Mouse (Mus musculus): ENCODE results near the gene Unkl.

Gene Unkl

DNA sequence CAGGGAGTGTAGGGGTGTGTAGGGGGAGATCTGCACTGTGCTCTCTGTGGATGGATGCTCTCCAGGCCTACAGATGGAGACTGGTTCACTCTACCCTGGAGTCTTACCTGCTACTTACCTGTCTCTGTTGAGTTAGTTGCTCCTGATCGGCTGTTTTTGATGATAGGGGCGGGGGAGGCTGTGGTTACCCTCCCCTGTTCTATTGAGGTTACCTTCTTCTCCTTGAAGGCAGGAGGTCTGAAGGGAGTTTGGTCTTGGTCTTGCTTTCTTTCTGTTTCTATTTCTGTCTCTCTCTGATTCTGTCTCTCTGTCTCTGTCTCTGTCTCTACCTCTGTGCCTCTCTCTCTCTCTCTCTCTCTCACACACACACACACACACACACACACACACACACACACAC is 66.9 kb downstream of the Unkl start:
- DNase-seq (ENCODE audit: low spot score), result no peak

DNA sequence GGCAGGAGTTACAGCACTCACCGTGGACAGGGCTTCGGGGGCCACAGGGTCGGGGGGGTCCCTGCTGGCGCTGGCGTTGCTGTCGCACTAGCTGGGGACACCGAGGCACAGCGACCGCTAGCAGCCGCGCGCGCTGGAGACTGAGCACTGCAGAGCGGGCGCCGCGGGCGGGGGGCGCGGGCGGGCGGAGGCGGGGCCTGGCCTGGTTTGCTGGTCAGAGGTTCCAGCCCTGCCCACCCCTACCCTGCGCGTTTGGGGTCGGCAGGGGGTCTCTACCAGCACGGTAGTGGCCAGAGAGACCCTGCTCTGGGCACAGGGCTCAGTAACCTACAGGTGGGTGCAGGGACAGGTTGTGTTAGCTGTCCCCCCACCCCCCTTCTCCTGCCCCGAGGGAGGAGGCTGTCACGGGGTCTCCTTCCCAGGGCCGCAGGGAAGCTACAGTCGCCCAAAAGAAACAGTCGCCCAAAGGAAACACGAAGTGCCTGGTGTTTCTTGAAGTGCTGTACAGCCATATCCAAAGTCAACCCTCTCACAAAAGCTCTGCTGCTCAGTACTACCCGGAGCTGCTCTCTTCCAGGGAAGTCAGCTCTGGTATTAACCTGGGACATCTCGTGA is 68.0 kb downstream of the Unkl start, which contains the start of gene Baiap3:
Baiap3 (minus strand) TSS at position 225 of the 615 bp plus-strand sequence.
- DNase-seq (ENCODE audit: low spot score), result no peak

DNA sequence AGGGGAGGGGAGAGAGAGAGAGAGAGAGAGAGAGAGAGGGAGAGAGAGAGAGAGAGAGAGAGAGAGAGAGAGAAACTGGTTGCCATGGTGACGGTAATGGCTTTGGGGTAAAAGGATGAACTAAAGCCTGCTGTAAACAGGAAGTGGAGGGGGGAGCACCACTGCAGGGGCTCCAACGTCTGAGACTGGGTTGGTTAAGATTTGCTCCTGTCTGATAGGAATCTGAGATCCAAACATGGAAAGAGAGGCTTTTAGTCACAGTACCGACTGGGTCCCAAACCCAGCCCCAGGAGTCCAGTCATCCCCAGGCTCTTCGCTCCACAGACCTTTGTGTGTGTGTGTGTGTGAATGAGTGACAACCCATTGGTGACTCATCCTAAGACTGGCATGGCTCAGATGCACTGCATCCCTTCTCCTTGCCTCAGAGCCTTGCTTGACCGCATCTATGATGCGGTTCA is 69.6 kb downstream of the Unkl start:
- DNase-seq (ENCODE audit: low spot score), result no peak

DNA sequence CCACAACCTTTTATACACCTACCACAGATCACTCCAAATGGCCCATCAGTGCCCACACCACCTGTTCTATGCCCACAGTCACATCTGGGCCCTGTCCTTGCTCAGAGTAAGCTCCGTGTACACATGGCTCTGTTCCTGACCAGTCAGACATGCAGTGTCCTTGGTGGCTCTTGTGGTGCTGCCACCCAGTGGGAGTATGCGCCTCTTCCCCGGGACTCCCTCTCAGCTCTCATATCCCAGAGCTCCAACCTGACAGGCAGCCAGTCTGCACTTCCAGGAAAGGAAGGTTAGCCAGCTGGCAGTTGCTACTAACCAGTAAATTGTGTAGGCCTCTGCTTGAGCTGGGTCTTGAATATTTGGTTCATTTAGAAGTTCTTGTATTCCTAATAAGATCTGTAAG is 76.3 kb downstream of the Unkl start:
- DNase-seq (ENCODE audit: low spot score), result no peak

DNA sequence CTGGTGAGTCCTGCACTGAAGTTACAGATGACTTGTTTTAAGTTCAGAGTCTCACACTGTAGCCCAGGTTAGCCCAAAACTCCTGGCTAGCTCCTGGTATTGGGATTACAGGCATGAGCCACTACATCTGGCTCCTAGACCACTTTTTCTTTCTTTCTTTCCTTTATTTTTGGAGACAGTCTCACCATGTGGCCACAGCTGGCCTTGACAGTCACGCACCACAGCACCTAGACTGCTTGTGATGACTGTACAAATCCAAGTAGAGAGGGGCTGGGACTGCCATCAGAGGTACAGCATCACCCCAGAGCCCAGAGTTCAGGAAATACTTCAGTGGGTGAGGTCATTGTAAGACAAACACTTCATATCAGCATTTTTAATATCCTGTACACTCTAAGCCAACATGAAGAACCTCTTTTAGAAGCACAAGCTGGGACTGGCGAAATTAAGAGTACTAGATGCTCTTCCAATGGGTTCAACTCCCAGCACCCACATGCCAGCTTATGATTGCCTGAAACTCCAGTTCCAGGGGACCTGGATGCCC is 82.7 kb downstream of the Unkl start:
- DNase-seq (ENCODE audit: low spot score), result no peak

DNA sequence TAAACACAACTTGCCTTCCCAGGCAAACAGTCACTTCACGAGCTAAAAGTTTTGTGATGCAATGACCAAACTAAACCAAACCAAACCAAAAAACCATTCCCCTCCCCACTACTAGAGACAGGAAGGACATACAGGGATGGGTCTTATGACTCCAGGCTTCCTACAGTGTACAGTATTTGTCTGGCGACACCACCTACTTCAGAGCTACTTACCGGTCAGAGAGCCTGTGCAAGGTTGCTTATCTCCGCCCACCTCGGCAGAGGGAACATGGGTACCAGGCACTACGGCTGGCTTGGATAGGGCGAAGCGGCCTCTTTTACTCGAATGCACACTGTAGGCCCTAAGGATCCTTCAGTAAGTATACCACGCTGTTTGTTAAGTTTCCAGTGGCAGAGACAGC is 84.1 kb downstream of the Unkl start:
- no peak for DNase-seq (ENCODE audit: low spot score)

DNA sequence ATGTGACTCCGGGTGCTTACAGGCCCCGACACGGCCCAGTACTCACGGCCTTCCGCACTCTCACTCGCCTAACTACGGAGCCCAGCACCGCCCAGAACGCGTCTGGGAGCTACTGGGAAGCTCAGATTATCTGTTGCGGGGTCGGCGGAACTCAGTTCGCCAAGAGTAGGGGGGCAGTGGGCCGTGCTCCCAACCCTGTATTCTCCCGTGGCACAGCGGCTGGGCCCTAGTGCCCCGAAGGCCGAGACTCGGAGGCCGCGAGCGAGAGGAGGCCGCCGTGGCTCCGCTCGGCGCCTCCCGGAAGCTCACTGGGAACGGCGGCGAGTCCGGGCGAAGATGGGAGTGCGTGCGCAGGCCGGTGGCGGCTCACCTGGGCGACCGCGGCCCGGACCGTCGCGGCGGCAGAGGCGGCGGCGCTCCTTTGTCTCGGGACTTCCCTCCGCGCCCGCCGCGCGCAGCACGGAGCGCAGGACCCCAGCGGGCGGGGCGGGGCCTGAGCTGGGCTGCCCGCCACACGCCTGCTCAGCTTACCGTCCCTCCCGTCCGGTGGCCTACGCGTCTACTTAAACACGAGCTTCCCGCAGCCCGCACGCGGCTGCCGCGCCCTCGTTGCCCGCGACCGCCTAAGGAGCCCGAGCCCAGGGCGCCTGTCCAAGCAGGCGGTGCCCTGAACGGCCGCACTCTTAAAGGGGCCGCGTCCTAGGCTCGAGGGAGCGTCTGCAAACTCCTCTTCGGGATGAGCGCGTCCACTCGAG is 84.9 kb downstream of the Unkl start:
- DNase-seq (ENCODE audit: low spot score), result peak; percentile 92

DNA sequence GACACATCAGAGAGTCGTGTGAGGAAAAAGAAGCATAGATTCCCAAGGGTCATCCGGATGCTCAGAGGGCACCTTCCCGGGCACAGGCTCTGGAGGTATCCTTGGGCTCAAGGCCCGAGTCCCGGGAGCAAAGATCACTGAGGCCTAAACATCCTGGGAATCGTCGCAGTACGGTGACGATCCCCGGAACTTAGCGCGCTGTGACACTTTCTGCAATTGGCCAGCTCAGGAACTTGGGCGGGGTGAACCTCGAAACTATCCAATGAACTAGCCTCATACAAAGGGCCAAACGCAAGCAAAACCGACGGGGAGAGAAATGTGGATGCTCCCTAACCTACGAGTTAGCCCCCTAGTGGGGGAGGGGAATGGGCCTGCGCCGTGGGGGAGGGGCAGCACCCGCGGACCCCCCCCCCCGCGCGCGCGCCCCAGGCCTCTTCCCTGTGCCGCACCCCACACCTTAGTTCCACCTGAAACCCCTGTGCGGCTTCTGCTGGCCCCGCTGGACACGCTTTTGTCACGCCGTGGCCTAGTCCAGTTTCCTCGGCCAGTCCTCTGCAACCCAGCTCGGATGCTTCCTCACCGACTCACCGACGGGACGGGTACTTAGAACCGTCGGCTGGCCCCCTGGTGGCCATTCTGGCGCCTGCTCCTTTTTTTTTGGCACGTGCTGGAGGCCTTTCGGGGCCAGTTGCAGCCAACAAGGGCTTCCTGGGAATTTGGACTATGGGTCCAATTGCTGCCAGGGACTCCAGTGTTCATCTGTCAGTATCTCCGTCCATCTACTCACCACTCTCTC is 85.7 kb downstream of the Unkl start:
- DNase-seq (ENCODE audit: low spot score), result peak; percentile 94

DNA sequence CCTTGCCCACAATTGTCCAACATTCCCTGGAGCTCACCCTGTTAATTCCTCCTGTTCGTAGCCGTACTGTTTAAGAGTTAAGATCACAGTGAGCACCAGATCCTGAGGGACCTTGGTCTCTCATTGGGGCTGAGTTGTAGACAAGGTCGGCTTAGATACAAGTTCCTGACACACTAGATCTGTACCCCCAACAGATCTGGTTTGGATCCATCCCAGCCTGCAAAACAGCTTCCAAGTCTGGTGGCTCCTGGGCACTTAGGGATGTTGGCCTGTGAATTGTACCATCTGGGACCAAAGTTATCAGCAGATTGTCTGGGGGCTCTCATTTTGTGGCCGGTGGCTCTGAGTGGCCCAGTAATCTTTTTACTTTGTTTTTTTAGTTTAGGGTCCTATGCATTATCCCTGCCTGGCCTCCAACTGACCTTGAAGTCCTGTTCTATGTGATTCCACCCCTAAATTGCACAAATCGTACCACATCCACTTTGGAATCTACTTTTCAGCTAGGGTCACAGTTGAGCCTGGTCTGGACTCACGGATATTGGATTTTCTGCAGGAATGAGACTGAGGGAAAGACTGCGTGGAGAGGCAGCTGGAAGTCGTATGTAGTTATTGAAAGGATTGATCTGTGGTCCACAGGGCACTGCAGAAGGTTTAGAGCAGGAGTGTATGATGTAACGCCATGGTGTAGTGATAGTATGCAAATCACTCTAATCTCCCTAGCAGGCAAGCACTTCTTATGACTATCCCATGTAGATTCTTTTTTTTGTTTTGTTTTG is 86.6 kb downstream of the Unkl start, which contains the start of gene Ube2i:
Ube2i (minus strand) TSS at position 52 of the 776 bp plus-strand sequence.
- no peak for DNase-seq (ENCODE audit: low spot score)

DNA sequence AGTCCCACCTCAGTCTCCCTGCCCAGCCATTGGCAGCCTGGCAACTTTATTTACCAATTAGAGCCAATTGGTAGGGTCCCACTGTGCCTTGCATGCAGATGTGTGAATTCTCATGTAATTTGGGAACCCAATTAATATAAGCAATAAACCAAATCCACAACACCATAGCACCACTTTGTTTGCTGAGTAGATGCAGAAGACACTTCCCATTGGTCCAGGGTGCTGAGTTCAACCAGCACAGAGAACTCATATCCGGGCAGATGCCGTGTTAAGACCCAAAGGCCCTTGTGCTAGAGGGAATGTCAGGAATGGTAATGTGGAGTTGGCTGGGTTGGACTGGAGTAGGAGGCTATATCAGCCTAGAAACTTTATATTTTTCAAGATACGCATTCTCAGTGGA is 87.6 kb downstream of the Unkl start:
- DNase-seq (ENCODE audit: low spot score), result no peak

DNA sequence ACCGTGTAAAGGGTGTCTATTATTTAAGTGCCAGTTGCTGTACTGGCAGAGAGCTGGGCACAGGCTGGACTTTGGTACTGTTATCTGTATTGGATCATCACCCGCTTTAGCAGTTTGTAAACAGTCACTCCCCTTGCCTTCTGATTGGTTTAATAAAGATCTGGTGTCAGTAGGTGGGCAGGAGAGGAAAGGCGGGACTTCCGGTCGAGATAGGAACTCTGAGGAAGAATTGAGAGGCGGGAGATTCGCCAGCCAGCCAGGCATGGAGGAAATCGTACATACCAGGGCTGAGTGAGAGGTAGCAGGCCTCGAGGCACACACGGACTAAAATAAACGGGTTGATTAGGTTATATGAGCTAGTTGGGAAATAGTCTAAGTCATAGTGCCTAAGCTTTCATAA is 93.9 kb downstream of the Unkl start:
- DNase-seq (ENCODE audit: low spot score), result peak; percentile 77
